Mouse (Mus musculus) limb, embryonic 15.5 days (tissue): Measurements from ENCODE around the gene Kif17. TPM values are rescaled to one million over a fixed set of nuclear protein-coding genes. Genes with fewer than 3 reads are reported as not detected.

Experiments used
- ATAC-seq: fragments of 200-750 bp; cut with Nextera tagmentation; 2 replicates; pipeline ENCODE4 v1.8.0; 2017; ENCODE audit warnings: low read depth, moderate TSS enrichment; ENCODE audit not compliant: insufficient number of reproducible peaks, low FRiP score, low TSS enrichment
- H3K27ac ChIP-seq: fragments of 300-500 bp; sonication (generic); 2 replicates; pipeline ENCODE4 v1.5.1; 2015; ENCODE audit warnings: moderate library complexity, mild to moderate bottlenecking, inconsistent platforms
- H3K27me3 ChIP-seq: fragments of 300-500 bp; sonication (generic); 2 replicates; pipeline ENCODE4 v1.6.1; 2015; ENCODE audit warnings: inconsistent platforms
- H3K36me3 ChIP-seq: fragments of 300-500 bp; sonication (generic); 2 replicates; pipeline ENCODE4 v1.6.1; 2015; ENCODE audit warnings: inconsistent platforms
- H3K4me1 ChIP-seq: fragments of 300-500 bp; sonication (generic); 2 replicates; pipeline ENCODE4 v1.6.1; 2015; ENCODE audit warnings: inconsistent platforms
- H3K4me2 ChIP-seq: fragments of 300-500 bp; sonication (generic); 2 replicates; pipeline ENCODE4 v1.6.1; 2015; ENCODE audit warnings: mild to moderate bottlenecking, inconsistent platforms
- H3K4me3 ChIP-seq: fragments of 300-500 bp; sonication (generic); 2 replicates; pipeline ENCODE4 v1.5.1; 2015; ENCODE audit warnings: mild to moderate bottlenecking, inconsistent platforms
- H3K9ac ChIP-seq: fragments of 300-500 bp; sonication (generic); 2 replicates; pipeline ENCODE4 v1.6.1; 2015; ENCODE audit warnings: inconsistent platforms
- H3K9me3 ChIP-seq: fragments of 300-500 bp; sonication (generic); 2 replicates; pipeline ENCODE4 v1.6.1; 2016; ENCODE audit warnings: inconsistent platforms
- WGBS: fragments of 180-500 bp; shearing (Covaris S2); methylation state at CpG from one replicate; pipeline ENCODE4 v1.1.7; 2015; 5-methylcytosine and 5-hydroxymethylcytosine counted together
- polyA plus RNA-seq: library from polyadenylated mRNA; unstranded; fragments of >200 nt; fragmentation: Nextera tagmentation; extraction: Ambion mirVana; gene quantifications from 2 replicates; pipeline ENCODE4 v1.2.1, GENCODE M21; 2015

Gene Kif17
- 1.4 and 1.9 TPM in 2 replicates for polyA plus RNA-seq

DNA sequence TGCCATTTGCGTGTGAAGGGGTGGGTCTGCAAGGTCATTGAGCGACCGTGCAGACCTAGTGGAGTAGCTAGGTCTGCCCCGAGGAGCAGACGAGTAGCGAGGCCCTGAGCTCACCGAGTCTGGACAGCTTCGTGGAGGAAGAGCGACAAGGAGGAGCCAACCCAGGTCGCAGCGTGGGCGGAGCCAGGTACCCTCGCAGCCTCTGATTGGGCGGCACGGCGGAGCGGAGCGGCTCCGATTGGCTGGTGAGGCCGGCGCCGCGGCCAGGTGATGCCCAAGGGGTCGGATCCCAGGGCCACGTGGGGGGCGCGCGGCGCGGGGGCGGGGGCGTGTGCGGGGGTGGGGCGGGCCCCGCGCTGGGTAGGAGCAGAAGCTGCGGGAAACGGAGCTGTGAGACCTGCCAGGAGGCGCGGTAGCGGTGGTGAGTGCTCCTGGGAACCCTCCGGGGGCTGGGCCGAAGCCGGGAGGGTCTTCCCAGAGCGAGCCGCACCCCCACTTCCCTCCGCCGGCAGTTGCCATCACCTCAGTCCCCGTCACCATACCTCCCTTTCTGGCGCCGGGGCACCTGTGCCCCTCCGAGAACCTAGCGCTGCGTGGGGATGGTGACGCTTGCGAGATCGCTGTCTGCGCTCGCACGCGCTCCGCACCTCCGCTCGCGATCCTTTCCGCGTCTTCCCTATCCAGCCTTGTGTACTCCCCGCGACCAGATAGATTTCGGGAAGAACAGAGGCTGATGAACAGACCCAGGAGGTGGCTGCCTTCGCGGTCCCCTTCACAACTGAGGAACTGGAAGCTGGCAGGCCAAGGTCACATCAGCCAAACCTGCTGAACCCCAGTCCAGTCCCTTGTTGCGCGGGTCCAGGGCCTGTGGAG, at the start of gene Kif17, which contains the start of gene Sh2d5:
Gene Kif17, plus strand, starts transcription at position 348 of the 873 bp plus-strand sequence.
Gene Sh2d5, plus strand, starts transcription at position 316 of the 873 bp plus-strand sequence.
- peaks cover 48% of the 10 kb centered on the region for H3K27me3 ChIP-seq
- peak within 1 kb of the TSS; percentile 14; the same call in 1 of the 2 replicates for H3K9ac ChIP-seq
- WGBS: under 1% methylated on average over 66 of the region's 74 CpGs

DNA sequence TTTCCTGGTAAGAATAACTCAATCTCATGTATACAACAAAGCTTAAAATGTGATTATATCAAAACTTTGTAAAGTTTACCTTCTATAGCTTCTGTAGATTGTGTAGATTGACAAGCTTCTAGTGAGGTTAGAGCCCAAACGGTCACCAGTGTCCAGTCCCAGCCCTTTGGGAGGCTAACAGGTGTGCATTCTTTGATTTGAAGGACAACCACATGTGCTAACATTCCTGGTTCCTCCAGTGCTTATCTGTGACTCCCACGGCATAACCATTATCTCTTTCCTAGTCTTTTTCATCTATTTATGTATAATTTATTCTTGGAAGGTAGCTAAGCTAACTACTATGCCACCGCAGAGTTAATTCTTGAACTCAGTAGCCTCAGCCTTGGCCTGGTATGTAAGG, 49.5 kb upstream of the Kif17 start:
- Histone ChIP-seq H3K36me3 (peaks cover 90% of the 10 kb centered on the region), H3K27me3 (no peaks in the 10 kb centered on the region), H3K9ac (no peak overlapping the region), H3K27ac (no peak overlapping the region), H3K4me2 (no peak overlapping the region), H3K4me1 (no peaks in the 10 kb centered on the region), H3K9me3 (no peaks in the 10 kb centered on the region), H3K4me3 (no peak overlapping the region)
- ATAC-seq: no peak
- 77% methylated on average over 3 of the region's 3 CpGs for WGBS

More for the DNA sequence above, at the start of gene Kif17, which contains the start of gene Sh2d5:
- peaks cover 24% of the 10 kb centered on the region for H3K36me3 ChIP-seq
- no peaks in the 10 kb centered on the region for H3K9me3 ChIP-seq
- ATAC-seq: peak; percentile 64
- H3K27ac ChIP-seq: no peak within 1 kb of the TSS
- H3K4me1 ChIP-seq: peaks cover 33% of the 10 kb centered on the region
- peak within 1 kb of the TSS; percentile 99 for H3K4me2 ChIP-seq
- peak within 1 kb of the TSS; percentile 48 for H3K4me3 ChIP-seq

DNA sequence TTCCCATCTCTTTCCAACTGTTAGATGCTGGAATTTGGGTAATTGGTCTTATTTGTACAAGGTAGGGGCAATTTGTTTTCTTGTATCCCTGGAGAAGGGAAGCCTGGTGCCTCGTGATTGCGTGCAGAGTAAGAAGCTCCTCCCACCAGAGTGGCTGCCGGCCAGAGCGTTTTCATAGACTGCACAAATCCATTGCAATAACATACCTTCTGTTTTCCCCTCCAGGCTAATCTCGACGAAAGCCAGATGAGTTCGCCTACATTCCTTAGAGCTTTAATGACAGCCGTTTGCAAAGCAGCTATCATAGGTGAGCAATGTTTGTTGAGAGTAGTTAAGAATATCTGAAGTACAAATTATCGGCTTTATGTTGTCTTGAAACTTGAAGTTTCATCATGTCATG, 48.5 kb upstream of the Kif17 start:
- Histone ChIP-seq H3K4me2 (no peak overlapping the region), H3K4me1 (no peaks in the 10 kb centered on the region), H3K36me3 (peaks cover 88% of the 10 kb centered on the region), H3K27me3 (no peaks in the 10 kb centered on the region), H3K9me3 (no peaks in the 10 kb centered on the region), H3K9ac (no peak overlapping the region), H3K27ac (no peak overlapping the region), H3K4me3 (no peak overlapping the region)
- ATAC-seq: no peak
- WGBS: 41% methylated on average over 9 of the region's 9 CpGs

DNA sequence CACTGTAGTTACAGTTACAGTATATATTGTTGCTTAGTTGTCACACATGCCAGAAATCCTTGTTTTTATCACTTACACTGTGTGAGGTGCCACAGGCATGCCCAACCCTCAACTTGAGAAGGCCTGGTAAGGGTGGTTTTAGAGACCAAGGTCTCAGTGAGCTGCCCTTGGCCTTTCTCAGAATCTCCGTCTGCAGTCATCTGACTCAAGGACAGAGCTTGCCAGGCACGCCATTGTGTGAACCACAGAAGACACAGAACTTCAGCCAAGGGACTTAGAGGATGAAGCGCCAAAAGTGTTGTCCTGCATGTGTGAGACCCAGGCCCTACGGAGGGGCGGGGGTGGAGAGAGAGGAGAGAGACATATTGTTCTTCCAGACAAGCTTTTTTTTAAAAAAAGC, 40.1 kb upstream of the Kif17 start:
- H3K4me3 ChIP-seq: no peak overlapping the region
- no peak overlapping the region for H3K4me2 ChIP-seq
- H3K4me1 ChIP-seq: no peaks in the 10 kb centered on the region
- peaks cover 42% of the 10 kb centered on the region for H3K36me3 ChIP-seq
- no peaks in the 10 kb centered on the region for H3K9me3 ChIP-seq
- H3K9ac ChIP-seq: no peak overlapping the region
- ATAC-seq: no peak
- H3K27me3 ChIP-seq: no peaks in the 10 kb centered on the region
- no peak overlapping the region for H3K27ac ChIP-seq
- WGBS: 92% methylated on average over 5 of the region's 5 CpGs

DNA sequence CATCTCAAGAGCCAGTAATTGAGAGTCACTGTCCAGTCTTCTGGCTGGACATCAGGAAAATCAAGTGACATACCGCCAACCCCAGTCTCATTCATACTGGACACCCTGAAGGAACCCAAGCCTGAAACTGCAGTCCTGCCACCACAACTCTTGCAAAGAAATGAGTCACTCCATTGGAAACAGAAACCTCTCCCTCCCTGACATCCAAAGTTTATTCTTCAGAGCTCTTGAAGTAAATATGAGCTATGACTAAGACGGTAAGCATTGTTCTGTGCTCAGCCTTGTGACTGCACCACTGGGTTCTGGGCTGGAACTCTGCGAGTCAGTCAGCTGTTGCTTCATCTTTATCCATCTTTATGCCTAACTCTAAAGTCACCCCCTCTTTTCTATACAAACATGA, 36.4 kb upstream of the Kif17 start:
- Histone ChIP-seq H3K9me3 (no peaks in the 10 kb centered on the region), H3K4me1 (peaks cover 17% of the 10 kb centered on the region), H3K27me3 (no peaks in the 10 kb centered on the region), H3K9ac (no peak overlapping the region), H3K4me2 (no peak overlapping the region), H3K27ac (no peak overlapping the region), H3K36me3 (peaks cover 14% of the 10 kb centered on the region), H3K4me3 (no peak overlapping the region)
- ATAC-seq: no peak
- WGBS: 83% methylated on average over 3 of the region's 3 CpGs

DNA sequence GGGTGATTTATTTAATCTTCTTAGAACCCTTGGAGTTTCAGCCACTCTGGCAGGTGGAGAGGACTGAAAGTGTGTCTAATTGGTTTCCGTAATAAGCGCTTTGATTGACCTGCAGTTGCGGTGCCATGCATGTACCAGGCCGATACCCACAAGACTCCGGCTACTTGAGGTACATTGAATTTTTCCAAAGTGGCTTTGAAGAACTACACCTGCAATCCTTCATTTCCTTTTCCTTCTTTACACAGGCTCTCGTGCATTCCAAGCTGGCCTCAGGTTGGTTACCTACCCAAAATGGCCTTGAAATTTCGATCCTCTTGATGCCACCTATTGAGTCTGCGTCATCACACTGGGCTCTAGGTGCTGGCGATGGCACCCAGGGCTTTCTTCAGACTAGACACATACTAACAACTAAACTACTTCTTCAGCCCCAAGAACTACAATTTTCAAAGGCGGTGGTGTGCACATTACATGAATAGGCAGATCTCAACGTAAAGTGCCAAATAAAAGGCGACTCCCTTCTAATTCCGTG, 34.5 kb upstream of the Kif17 start:
- ATAC-seq: no peak
- WGBS: 44% methylated on average over 13 of the region's 13 CpGs
- H3K36me3 ChIP-seq: peaks cover 3% of the 10 kb centered on the region; the same call in 1 of the 2 replicates
- no peaks in the 10 kb centered on the region for H3K9me3 ChIP-seq
- H3K4me3 ChIP-seq: peak overlapping the region; percentile 85
- peak overlapping the region; percentile 99 for H3K27ac ChIP-seq
- no peaks in the 10 kb centered on the region for H3K27me3 ChIP-seq
- H3K4me2 ChIP-seq: peak overlapping the region; percentile 55
- H3K9ac ChIP-seq: peak overlapping the region; percentile 96
- peaks cover 25% of the 10 kb centered on the region for H3K4me1 ChIP-seq

DNA sequence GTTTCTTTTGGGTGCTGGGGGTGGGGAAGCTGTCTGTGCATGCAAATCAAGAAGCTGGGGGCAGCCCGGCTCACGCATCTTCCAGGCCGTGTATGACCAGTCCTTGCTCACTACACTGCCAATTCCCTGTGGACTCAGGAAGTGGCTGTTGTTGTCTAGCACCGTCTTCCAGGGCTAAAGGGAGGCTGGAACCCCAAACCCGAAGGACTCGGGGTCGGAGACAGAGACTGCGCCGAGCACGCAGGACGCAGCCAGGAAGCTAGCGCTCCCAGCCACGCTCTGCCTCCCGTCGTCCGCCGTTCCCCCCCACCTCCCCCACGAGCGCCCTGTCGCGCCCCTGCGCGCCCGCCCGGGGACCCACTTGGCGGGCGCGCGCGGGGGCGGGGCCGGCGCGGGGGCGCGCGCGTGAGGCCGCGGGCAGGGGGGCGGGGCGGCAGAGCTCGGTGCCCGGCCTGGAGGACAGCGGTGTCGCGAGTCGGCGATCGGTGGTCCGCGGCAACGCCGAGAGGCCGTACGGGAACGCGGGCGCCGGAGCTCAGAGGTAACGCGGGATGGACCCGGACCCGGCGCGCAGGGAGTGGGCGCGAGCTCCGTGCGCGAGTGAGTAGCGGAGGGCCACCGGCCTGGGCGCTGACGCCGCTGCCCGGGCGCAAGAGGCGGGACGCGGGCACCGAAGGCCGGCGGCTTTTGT, 33.9 kb upstream of the Kif17 start, which contains the start of gene Hp1bp3:
Gene Hp1bp3, plus strand, starts transcription at position 97 of the 691 bp plus-strand sequence.
- Histone ChIP-seq H3K27ac (peak within 1 kb of the TSS; percentile 99), H3K9ac (peak within 1 kb of the TSS; percentile 98), H3K4me3 (peak within 1 kb of the TSS; percentile 85), H3K36me3 (peaks cover 3% of the 10 kb centered on the region; the same call in 1 of the 2 replicates), H3K4me1 (peaks cover 26% of the 10 kb centered on the region), H3K4me2 (peak within 1 kb of the TSS; percentile 58), H3K27me3 (no peaks in the 10 kb centered on the region), H3K9me3 (no peaks in the 10 kb centered on the region)
- peak; percentile 67 for ATAC-seq
- WGBS: under 1% methylated on average over 68 of the region's 84 CpGs

- Histone ChIP-seq H3K4me3 (peak overlapping the region; percentile 85), H3K4me1 (peaks cover 26% of the 10 kb centered on the region), H3K4me2 (peak overlapping the region; percentile 58), H3K27me3 (no peaks in the 10 kb centered on the region), H3K9me3 (no peaks in the 10 kb centered on the region), H3K36me3 (peaks cover 4% of the 10 kb centered on the region), H3K27ac (peak overlapping the region; percentile 99), H3K9ac (peak overlapping the region; percentile 98)
- peak; percentile 97 for ATAC-seq
- WGBS: under 1% methylated on average over 50 of the region's 68 CpGs
Measured at GRCm38 (mm10) chr4:138216891-138217392, 33.3 kb upstream of the Kif17 start.

- ATAC-seq: no peak
- under 1% methylated on average over 35 of the region's 36 CpGs for WGBS
- H3K9ac ChIP-seq: peak overlapping the region; percentile 98
Measured at GRCm38 (mm10) chr4:138217441-138217840, 32.8 kb upstream of the Kif17 start.

GRCm38 (mm10) chr4:138217951-138218685, 32.1 kb upstream of the Kif17 start:
- Histone ChIP-seq H3K4me3 (peak overlapping the region; percentile 85), H3K9ac (peak overlapping the region; percentile 98), H3K27me3 (no peaks in the 10 kb centered on the region), H3K4me1 (peaks cover 26% of the 10 kb centered on the region), H3K36me3 (peaks cover 16% of the 10 kb centered on the region), H3K27ac (no peak overlapping the region), H3K4me2 (peak overlapping the region; percentile 58), H3K9me3 (no peaks in the 10 kb centered on the region)
- 75% methylated on average over 11 of the region's 11 CpGs for WGBS
- no peak for ATAC-seq

More at GRCm38 (mm10) chr4:138217441-138217840, 32.8 kb upstream of the Kif17 start:
- peak overlapping the region; percentile 86 for H3K27ac ChIP-seq
- H3K9me3 ChIP-seq: no peaks in the 10 kb centered on the region
- H3K27me3 ChIP-seq: no peaks in the 10 kb centered on the region
- H3K36me3 ChIP-seq: peaks cover 9% of the 10 kb centered on the region
- peak overlapping the region; percentile 58 for H3K4me2 ChIP-seq
- peak overlapping the region; percentile 85 for H3K4me3 ChIP-seq
- peaks cover 26% of the 10 kb centered on the region for H3K4me1 ChIP-seq

DNA sequence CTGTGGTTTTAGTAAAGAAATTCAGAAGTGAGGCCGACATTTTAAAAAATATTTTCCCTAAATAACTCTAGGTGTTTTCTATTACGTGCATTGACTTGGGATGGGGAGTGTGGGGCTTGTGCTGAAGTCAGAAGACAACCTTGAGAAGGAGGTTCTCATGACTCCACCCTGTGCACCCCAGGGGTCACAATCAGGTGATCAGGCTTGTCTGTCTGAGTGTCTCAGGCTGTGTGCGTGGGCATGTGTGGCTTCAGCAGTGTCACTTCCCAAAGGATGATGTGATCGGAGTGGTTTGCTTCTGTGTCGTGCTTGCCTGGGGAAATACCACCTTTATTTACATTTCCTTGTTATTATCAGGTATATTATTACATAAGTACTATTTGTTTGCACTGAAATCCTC, 30.9 kb upstream of the Kif17 start:
- H3K27me3 ChIP-seq: no peaks in the 10 kb centered on the region
- H3K36me3 ChIP-seq: peaks cover 28% of the 10 kb centered on the region
- ATAC-seq: no peak
- no peak overlapping the region for H3K4me2 ChIP-seq
- H3K27ac ChIP-seq: no peak overlapping the region
- 89% methylated on average over 5 of the region's 5 CpGs for WGBS
- H3K9ac ChIP-seq: no peak overlapping the region
- no peak overlapping the region for H3K4me3 ChIP-seq
- H3K4me1 ChIP-seq: peaks cover 26% of the 10 kb centered on the region
- H3K9me3 ChIP-seq: no peaks in the 10 kb centered on the region
